Mouse (Mus musculus): ENCODE measurements at regions not wholly inside any gene's neighbourhood (a gene's known extent, or its start where the extent isn't known, plus 50 kb on each side); places are given as distances from the start of the nearest gene placed in this dataset.

GRCm38 (mm10) chr19:30489786-30490185 lies 59.7 kb downstream of the Dkk1 start:
- TF ChIP-seq FLI1 (IDR thresholded peaks at IDR 0.05; ENCODE audit: low read length) (no peak), GATA1 (IDR thresholded peaks at IDR 0.05; ENCODE audit: borderline replicate concordance, low read length) (no peak)
- 0 out of 2 replicates have a peak, but pooled peaks cover 4% of the 10 kb centered on the region for H3K9me3 ChIP-seq
- H3K36me3 ChIP-seq (replicated peaks; ENCODE audit: low read length): no peaks in the 10 kb centered on the region
- H3K4me3 ChIP-seq (replicated peaks): no peak overlapping the region
- no peaks in the 10 kb centered on the region for H3K27me3 ChIP-seq (replicated peaks)
- peaks cover 34% of the 10 kb centered on the region for H3K4me1 ChIP-seq

GRCm38 (mm10) chr19:30490916-30491315 lies 58.5 kb downstream of the Dkk1 start:
- H3K4me3 ChIP-seq (replicated peaks): no peak overlapping the region
- 0 out of 2 replicates have a peak, but pooled peaks cover 5% of the 10 kb centered on the region for H3K9me3 ChIP-seq
- peaks cover 34% of the 10 kb centered on the region for H3K4me1 ChIP-seq
- H3K27me3 ChIP-seq (replicated peaks): no peaks in the 10 kb centered on the region
- TF ChIP-seq FLI1 (IDR thresholded peaks at IDR 0.05; ENCODE audit: low read length) (no peak), GATA1 (IDR thresholded peaks at IDR 0.05; ENCODE audit: borderline replicate concordance, low read length) (no peak)
- H3K36me3 ChIP-seq (replicated peaks; ENCODE audit: low read length): no peaks in the 10 kb centered on the region
